Mouse (Mus musculus): Measurements from ENCODE around the gene Agap2. TPM values are rescaled to one million over a fixed set of nuclear protein-coding genes. Genes with fewer than 3 reads are reported as not detected.

Gene Agap2
- polyA plus RNA-seq (2015; fragmentation: Nextera tagmentation; extraction: Ambion mirVana) = 0.04 and 0.08 TPM in 2 replicates

GRCm38 (mm10) chr10:127075080-127075479, at the start of gene Agap2:
Gene Agap2, plus strand, starts transcription at chr10:127075284.
- no peak for TF ChIP-seq EP300 (optimal IDR thresholded peaks at IDR 0.05)
- TF ChIP-seq CTCF (IDR thresholded peaks at IDR 0.05; ENCODE audit: low read depth) = peak; percentile 34; the same call in 1 of the 2 replicates
- WGBS = 59% methylated on average over 9 of the region's 9 CpGs

GRCm38 (mm10) chr10:127030336-127031296, 44.5 kb upstream of the Agap2 start, which contains the start of gene Tsfm:
Gene Tsfm, minus strand, starts transcription at chr10:127030840.
- H3K4me3 ChIP-seq (ENCODE audit: low read depth, low read length) = peak within 1 kb of the TSS; percentile 85
- ATAC-seq (ENCODE audit: low FRiP score, low TSS enrichment) (peak; percentile 85), DNase-seq (ENCODE audit: low spot score) (peak; percentile 92)
- no peaks in the 10 kb centered on the region for H3K4me1 ChIP-seq (replicated peaks; ENCODE audit: control insufficient read depth, insufficient read depth)
- H3K27me3 ChIP-seq (ENCODE audit: control insufficient read depth, insufficient read depth, low read length) = no peaks in the 10 kb centered on the region
- H3K9ac ChIP-seq (ENCODE audit: low read length) = peak within 1 kb of the TSS; percentile 81
- H3K27ac ChIP-seq (replicated peaks) = peak within 1 kb of the TSS; percentile 73
- H3K9me3 ChIP-seq (ENCODE audit: control insufficient read depth, low read length) = no peaks in the 10 kb centered on the region
- TF ChIP-seq CTCF (IDR thresholded peaks at IDR 0.05; ENCODE audit: low read depth) (peak; percentile 97), EP300 (optimal IDR thresholded peaks at IDR 0.05) (no peak)
- H3K4me2 ChIP-seq (replicated peaks; ENCODE audit: low read depth) = peak within 1 kb of the TSS; percentile 77
- H3K36me3 ChIP-seq (ENCODE audit: control insufficient read depth, insufficient read depth, low read length) = peaks cover 6% of the 10 kb centered on the region; the same call in 1 of the 2 replicates
- 6% methylated on average over 55 of the region's 56 CpGs for WGBS

More at GRCm38 (mm10) chr10:127075080-127075479, at the start of gene Agap2:
- ATAC-seq (ENCODE audit: low FRiP score, low TSS enrichment) (no peak), DNase-seq (ENCODE audit: low spot score) (no peak)
- no peaks in the 10 kb centered on the region for H3K9me3 ChIP-seq (ENCODE audit: control insufficient read depth, low read length)
- no peaks in the 10 kb centered on the region; the same call in 1 of the 2 replicates for H3K4me1 ChIP-seq (replicated peaks; ENCODE audit: control insufficient read depth, insufficient read depth)
- no peak within 1 kb of the TSS for H3K4me3 ChIP-seq (ENCODE audit: low read depth, low read length)
- H3K27me3 ChIP-seq (ENCODE audit: control insufficient read depth, insufficient read depth, low read length) = no peaks in the 10 kb centered on the region; the same call in 1 of the 2 replicates
- no peak within 1 kb of the TSS for H3K4me2 ChIP-seq (replicated peaks; ENCODE audit: low read depth)
- H3K27ac ChIP-seq (replicated peaks) = no peak within 1 kb of the TSS
- no peak within 1 kb of the TSS for H3K9ac ChIP-seq (ENCODE audit: low read length)
- H3K36me3 ChIP-seq (ENCODE audit: control insufficient read depth, insufficient read depth, low read length) = no peaks in the 10 kb centered on the region

- no peak overlapping the region for H3K4me3 ChIP-seq (ENCODE audit: low read depth, low read length)
- no peak overlapping the region for H3K4me2 ChIP-seq (replicated peaks; ENCODE audit: low read depth)
- no peak for DNase-seq (ENCODE audit: low spot score)
- H3K4me1 ChIP-seq (replicated peaks; ENCODE audit: control insufficient read depth, insufficient read depth) = no peaks in the 10 kb centered on the region
- 0 out of 2 replicates have a peak, but pooled peaks cover 2% of the 10 kb centered on the region for H3K36me3 ChIP-seq (ENCODE audit: control insufficient read depth, insufficient read depth, low read length)
- TF ChIP-seq CTCF (IDR thresholded peaks at IDR 0.05; ENCODE audit: low read depth) (no peak), EP300 (optimal IDR thresholded peaks at IDR 0.05) (no peak)
- no peaks in the 10 kb centered on the region for H3K27me3 ChIP-seq (ENCODE audit: control insufficient read depth, insufficient read depth, low read length)
- H3K9ac ChIP-seq (ENCODE audit: low read length) = no peak overlapping the region
- no peak for ATAC-seq (ENCODE audit: low FRiP score, low TSS enrichment)
- no peak overlapping the region for H3K27ac ChIP-seq (replicated peaks)
- WGBS = 73% methylated on average over 7 of the region's 8 CpGs
- H3K9me3 ChIP-seq (ENCODE audit: control insufficient read depth, low read length) = no peaks in the 10 kb centered on the region
Measured at GRCm38 (mm10) chr10:127033301-127033741, 41.8 kb upstream of the Agap2 start.

- TF ChIP-seq EP300 (optimal IDR thresholded peaks at IDR 0.05) (no peak), CTCF (IDR thresholded peaks at IDR 0.05; ENCODE audit: low read depth) (no peak)
- Histone ChIP-seq H3K27me3 (ENCODE audit: control insufficient read depth, insufficient read depth, low read length) (no peaks in the 10 kb centered on the region), H3K36me3 (ENCODE audit: control insufficient read depth, insufficient read depth, low read length) (no peaks in the 10 kb centered on the region), H3K9ac (ENCODE audit: low read length) (no peak overlapping the region), H3K4me1 (replicated peaks; ENCODE audit: control insufficient read depth, insufficient read depth) (no peaks in the 10 kb centered on the region; the same call in 1 of the 2 replicates), H3K9me3 (ENCODE audit: control insufficient read depth, low read length) (no peaks in the 10 kb centered on the region), H3K4me2 (replicated peaks; ENCODE audit: low read depth) (no peak overlapping the region), H3K27ac (replicated peaks) (no peak overlapping the region), H3K4me3 (ENCODE audit: low read depth, low read length) (no peak overlapping the region)
- DNase-seq (ENCODE audit: low spot score) = no peak
- ATAC-seq (ENCODE audit: low FRiP score, low TSS enrichment) = no peak
- 78% methylated on average over 12 of the region's 12 CpGs for WGBS
Measured at GRCm38 (mm10) chr10:127036273-127036672, 38.8 kb upstream of the Agap2 start.

- Histone ChIP-seq H3K4me1 (replicated peaks; ENCODE audit: control insufficient read depth, insufficient read depth) (no peaks in the 10 kb centered on the region; the same call in 1 of the 2 replicates), H3K36me3 (ENCODE audit: control insufficient read depth, insufficient read depth, low read length) (no peaks in the 10 kb centered on the region), H3K4me2 (replicated peaks; ENCODE audit: low read depth) (no peak overlapping the region), H3K9me3 (ENCODE audit: control insufficient read depth, low read length) (no peaks in the 10 kb centered on the region), H3K27ac (replicated peaks) (no peak overlapping the region), H3K9ac (ENCODE audit: low read length) (no peak overlapping the region), H3K27me3 (ENCODE audit: control insufficient read depth, insufficient read depth, low read length) (no peaks in the 10 kb centered on the region), H3K4me3 (ENCODE audit: low read depth, low read length) (no peak overlapping the region)
- no peak for TF ChIP-seq CTCF (IDR thresholded peaks at IDR 0.05; ENCODE audit: low read depth)
- ATAC-seq (ENCODE audit: low FRiP score, low TSS enrichment) = no peak
- DNase-seq (ENCODE audit: low spot score) = no peak
- 76% methylated on average over 12 of the region's 12 CpGs for WGBS
Measured at GRCm38 (mm10) chr10:127037641-127038040, 37.4 kb upstream of the Agap2 start.

Measured in stomach, postnatal 0 days (tissue).